Mouse (Mus musculus) gastrocnemius, postnatal 4 days (tissue): ENCODE data around the gene Pts. TPM values are rescaled to one million over a fixed set of nuclear protein-coding genes. Genes with fewer than 3 reads are reported as not detected.

Experiments used
- DNase-seq, 2 experiments: peaks; one replicate each; pipeline ENCODE4 v3.0.0; 2021 to 2022; ENCODE audit warnings: low spot score in 2 of 2, mixed read lengths in 2 of 2
- total RNA-seq, 2 experiments: library from RNA; stranded (reverse); gene quantifications; 2 replicates each; pipeline ENCODE4 v1.2.3; 2021

Pts gene
- total RNA-seq, 2 experiments from 2014 or later: 21.0 to 24.0 TPM

DNA sequence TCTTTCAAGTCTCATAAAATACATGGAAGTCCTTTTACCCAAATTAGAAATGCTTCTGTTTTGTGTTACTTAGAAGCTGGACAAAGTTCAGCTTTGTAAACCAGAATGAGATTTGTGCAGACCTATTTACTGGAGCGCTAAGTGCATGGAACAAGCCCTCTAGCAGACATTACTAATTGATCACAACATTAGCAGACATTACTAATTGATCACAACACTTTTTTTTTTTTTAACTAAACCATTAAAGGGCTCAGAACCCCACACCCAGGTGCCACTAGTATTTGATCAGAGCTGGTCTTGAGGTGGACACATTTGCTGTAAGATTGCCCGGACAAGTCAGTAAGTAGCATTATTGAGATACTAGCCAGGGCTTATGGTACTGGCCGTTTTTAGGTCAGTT, 5.3 kb upstream of the Pts start:
- DNase-seq: no peak

DNA sequence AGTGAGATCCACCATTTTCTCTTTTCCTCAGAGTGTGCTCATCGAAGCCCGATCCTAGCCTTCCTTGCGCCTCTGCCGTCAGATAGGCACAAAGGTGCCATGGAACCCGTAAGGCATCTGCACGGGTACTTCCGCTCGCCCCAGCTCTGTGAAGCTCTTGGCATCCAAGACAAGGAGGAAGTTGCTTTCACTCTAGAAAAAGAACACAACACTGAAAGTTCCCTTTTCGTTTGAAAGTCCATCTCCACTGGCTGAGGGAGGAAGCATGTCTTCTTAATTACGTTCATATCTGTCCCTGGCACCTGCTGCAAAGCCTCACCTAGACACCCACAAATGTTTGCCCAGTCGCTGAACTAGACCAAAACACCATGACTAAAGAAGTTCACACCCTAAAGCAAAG, 4.8 kb upstream of the Pts start:
- DNase-seq: no peak

DNA sequence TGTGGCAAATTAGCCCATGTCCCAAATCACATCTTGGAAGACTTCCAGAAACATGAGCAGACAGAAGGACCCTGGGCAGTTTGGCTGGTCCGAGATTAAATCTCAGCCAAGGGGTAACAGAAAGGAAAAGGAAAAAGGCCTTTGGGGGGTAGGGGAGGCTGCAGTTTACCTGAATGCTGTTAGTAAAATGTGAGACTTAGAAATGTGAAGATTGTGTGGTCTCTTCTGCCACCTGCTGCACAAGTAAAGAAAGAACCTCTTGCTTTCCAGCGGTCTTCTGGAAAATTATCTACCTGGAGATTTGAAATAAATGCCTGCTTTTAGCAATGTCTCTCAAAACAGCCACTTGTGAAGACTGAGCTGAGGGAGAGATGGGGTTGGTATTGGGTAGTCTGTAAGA, 2.4 kb upstream of the Pts start:
- DNase-seq: no peak

DNA sequence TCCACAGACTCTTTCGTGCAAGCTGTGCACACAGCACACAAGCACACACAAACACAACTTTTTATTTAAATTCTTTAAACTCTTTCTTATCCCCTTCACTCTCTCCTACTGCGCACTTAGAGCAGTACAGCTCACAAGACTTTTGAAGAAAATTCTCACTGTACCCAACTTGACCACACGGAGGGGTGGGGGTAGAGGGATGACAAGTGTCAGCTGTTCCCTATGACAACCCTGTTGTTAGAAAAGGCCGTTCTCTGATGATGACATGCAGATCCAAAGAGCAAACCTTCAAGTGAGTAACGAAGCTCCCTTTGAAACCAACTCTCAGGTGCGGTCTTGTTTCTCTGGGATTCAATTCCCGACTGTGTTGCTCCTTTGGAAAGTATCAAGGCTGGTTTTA, 664 bp downstream of the Pts start:
- no peak for DNase-seq

DNA sequence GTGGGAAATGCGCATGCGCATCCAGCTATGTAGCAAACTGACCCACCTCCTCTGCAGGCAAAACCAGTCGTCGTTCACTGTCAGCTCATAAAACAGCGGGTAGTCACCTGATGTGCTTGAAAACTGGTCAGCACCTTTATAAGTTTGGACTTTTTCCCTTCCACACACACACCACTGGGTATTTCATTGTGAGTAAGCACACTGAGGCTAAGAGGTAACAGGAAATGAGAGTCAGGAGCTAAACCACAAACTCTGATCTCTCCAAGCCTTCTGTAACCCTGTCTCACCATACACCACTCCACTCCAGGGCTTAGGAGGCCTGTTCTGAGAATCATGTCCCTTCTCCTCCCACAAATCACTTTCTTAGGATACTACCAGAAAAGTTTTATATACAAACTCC, 2.9 kb downstream of the Pts start:
- DNase-seq: no peak

DNA sequence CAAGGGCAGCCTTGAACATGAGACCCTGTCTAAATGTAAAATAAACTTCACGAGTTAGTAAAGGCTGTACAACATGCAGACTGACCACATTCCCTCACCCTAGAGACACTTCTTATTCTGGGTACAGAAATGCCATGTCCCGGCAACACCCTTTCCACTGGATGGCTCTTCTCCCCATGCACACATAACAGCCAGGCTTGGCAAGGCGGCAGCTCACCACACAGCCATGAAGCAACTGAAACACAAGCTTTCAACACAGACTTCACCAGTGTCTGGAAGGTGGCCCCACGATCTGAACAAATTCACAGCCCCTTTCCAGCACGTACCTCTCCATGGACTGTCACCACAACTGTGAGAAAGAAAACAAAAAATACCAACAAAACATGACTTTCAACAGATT, 3.6 kb downstream of the Pts start:
- DNase-seq: no peak

DNA sequence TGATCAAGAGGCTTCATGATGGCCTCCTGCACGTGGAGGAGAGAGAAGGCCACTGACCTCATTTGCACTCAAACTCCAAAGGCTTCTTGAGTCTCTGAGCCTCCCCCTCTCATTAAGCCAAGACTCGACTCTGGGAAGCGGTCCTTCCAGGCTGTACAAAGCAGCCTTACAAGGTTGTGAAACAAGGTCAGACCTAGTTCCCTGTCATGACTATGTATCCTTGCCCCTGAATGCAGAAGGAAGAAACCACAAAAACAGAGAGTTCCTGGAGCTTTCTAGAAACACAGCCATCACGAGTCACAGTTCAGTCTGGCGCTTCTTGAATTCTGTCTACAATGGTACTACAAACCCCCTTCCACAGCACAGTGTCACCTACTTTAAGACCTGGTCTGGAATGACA, 6.0 kb downstream of the Pts start:
- no peak for DNase-seq

DNA sequence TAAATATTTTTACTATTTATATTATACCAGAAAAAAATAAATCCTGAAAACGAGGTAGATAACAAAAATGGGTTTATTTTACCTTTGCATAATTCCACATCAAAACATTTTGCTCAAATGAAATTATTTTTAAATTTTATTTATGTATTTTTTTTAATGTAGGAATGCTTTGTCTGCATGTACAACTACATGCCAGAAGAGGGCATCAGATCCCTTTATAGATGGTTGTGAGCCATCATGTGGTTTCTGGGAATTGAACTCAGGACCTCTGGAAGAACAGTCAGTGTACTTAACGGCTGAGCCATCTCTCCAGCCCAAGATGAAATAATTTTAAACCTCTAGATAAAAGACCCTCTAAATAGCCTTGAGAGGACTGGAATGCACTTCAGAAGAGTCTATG, 7.0 kb downstream of the Pts start:
- DNase-seq: no peak

DNA sequence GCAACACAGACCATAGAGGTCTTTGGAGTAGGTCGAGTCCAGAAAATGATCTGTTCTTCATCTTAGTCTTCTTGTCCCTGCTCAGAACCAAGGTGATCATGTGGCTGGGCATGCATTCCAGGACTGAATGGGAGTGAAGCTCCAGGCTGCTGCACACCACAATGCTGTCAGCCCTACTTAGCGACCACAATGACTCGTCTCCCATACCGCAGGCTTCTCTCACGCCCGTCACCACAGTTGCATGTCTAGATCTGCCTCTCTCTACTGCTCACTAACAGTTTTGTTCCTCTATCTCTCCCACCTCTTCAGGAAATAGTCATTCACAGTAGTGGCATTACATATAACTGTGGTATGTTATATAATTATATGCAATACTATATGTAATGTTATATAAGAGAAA, 7.8 kb downstream of the Pts start:
- DNase-seq: no peak

DNA sequence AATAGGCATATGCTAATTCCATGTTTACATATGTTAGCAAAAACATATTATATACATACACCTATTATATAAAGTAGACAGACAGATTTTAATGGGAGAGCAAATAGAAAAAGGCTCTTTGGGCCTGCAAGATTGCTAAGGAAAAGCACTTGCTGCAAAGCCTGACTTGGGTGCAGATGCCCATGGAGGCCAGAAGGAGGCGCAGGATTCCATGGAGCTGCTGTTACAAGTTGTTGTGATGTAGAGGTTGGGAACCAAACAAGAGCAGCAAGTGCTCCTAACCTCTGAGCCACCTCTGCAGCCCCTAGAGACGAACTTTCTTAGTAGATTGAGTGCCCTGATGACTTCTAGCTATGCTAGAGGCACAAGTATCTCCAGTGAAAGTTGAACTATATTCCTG, 9.7 kb downstream of the Pts start:
- DNase-seq: no peak

DNA sequence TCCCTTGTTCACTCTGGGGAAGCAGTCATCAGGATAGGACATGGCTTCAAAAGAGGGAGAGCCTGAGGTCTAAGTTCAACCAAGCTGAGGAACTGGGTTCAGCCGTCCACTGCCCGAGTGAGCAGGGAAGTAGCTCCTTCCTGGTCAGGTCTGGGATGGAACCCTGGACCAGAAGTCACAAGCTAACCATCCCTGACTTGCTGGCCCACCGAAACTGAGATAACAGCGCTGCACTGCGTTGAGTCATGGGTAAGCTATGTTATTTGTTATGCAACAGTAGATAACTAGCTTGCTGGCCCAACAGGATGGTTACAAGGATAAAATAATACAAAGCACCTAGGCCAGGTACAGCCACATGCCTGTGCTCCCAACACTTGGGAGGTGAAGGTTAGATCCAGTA, 13.1 kb downstream of the Pts start:
- no peak for DNase-seq

DNA sequence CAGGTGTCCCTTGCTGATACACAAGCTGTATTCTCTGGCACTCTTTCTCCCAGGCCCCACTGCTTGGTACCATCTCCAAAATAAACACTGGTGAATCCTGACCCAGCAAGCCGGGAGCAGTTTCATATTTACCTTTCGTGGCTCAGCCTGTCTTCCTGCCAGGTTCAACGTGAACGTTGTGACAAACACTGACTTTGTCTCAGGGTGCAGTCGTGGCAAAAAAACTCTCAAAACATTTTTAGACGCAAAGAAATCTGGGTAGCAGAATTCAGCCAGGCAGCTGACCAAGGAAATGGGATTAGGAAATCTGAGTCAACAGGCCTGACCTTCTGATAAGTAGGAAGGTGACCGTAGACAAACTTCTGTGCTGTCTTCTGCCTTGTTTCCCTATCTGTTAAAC, 21.0 kb downstream of the Pts start:
- no peak for DNase-seq

DNA sequence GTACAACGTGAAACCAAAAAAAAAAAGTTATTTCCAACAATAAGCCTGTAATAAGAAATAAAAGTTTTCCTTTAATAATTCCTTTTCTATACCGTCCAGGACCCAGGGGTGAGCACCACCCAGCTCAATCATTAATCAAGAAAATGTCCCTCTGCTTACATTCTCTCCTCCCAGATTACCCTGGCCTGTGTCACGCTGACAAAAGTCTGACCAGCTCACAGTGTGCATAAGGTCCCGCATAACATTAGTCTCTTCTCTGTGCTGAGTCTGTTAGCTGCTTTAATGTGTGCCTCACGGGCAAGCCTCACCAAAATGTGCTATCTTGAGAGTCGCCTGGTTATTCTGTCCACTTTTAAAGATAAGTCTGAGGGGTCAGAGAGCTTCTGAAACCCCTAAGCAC, 23.1 kb downstream of the Pts start:
- no peak for DNase-seq

DNA sequence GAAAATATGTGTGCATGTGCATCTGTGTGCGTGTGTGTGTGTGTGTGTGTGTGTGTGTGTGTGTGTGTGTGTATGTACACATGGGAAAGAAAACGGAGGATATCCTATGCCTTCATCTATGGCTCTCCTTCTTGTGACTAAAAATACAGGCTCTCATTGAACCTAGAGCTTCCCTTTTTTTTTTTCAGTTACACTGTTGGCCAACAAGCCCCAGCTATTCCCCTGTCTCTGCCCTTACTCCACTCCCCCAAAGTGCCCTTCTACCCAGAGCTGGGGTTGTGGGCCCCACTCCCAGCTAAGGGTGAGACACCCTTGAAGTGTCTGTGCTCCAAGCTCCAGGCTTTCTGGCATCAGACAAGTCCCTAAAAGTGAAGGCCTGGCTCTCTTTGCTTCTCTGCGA, 25.6 kb downstream of the Pts start:
- no peak for DNase-seq

DNA sequence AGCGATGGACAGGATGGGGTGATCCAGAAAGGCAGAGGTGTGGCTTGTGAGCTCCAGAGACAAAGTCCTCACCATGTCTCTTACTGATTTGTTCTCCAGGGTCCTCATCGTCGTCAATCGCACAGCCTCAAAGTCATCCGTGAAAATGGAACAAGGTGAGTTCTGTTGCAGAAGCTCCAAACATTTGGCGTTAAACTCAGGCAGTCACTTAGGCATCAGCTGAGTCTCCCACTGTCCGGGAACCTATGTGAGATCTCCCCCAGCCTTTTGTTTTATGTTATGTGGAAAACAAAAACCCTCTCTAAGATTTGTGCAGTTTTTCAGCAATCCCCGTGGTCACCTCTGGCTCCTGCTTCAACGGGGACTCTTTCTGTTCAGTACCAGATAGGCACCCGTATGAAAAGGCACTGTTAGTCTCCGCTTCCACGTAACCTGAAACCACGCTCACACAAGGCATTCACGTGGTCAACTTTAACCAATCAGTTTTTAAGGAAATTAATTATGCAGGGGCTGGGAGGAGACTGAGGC, 27.5 kb downstream of the Pts start:
- no peak for DNase-seq

DNA sequence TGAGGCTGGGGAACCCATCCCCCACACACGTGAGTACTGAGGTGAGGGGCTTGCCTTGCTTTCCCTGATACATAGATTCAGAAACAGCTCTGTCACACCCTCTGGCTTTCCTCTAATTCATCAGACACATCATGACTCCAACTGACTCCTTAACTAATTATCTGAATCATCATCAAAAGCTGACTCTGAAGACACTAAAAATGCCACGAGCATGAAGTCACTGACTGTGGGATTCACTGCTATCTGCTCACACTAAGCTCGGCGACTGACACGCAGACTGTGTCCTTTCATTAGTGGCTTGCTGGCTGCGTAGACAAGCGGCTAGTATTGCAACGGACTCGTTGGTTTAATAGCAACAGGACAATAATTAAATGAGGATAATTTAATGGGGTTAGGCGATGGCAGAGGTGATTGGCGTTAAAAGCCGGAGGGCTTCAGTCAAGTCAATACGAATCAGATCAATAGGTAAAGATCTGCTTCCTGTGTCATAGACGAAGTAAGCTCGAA, 28.0 kb downstream of the Pts start:
- no peak for DNase-seq

DNA sequence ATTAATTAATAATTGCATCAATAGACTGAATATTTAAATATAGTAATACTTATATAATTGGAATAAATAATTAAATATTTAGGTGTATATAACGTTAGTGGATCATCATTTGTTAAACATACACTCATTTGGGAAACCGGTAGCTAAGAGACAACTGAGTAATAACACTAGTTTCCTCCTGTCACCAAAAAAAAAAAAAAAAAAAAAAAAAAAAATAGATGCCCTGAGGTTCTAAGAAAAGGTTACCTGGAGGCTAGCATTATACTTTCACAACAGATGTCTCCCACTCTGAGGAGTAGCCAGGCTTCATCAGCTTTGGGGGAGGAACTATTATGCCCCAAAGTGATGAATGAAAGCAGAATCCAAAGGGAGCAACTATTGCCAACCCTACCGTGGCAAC, 28.7 kb downstream of the Pts start:
- DNase-seq: no peak

DNA sequence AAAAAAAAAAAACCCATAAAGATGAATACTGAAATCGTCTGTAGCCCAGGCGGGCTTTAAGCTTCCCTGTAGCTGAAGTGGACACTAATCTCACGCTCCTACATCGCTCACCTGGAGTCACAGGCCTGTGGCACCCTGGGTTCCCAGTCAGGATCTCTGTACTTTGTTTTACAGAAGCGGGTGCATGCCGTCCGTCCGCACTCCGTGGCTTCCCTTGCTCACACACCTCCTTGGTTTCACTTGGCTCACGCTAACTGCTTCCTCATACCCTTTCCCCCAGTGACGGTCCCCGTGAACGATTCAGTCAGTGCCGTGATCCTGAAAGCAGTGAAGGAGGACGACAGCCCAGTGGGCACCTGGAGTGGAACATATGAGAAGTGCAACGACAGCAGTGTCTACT, 29.7 kb downstream of the Pts start:
- no peak for DNase-seq

DNA sequence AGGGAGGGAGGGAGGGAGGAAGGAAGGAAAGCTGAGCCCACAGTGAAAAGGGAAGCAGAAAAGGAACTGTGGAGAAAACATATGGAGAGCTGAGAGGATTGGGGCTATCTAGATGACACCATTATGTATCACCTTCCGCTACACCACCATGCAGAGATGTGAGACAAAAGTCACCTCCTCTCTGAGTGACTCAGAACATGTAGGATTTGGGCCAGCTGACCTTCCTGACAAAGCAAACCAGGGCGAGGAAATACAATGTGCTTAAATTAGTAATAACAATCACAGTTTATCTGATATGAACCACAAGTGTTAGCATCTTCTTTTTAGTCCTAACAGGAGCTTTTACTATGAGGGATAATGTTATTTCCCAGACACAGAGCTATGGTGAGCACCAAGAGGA, 31.0 kb downstream of the Pts start:
- DNase-seq: no peak

DNA sequence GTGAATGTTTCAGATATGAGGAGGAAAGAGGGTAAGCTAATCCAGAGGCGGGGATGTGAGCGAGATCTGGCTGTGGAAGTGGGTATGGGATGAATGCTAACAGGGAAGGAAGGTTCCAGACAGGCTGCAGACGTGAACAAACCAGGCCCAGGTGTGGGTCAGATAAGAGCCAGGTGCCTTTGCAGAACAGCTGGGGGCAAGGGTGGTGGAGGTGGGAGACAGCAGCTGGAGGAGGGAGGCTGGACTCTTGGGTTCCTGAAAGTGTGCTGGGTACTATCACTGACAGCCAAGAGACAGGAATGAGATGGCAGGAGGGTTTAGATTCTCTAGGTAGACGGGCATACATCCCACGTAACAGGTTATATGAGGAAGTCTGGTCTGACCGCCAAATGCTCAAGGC, 31.4 kb downstream of the Pts start:
- DNase-seq: no peak

DNA sequence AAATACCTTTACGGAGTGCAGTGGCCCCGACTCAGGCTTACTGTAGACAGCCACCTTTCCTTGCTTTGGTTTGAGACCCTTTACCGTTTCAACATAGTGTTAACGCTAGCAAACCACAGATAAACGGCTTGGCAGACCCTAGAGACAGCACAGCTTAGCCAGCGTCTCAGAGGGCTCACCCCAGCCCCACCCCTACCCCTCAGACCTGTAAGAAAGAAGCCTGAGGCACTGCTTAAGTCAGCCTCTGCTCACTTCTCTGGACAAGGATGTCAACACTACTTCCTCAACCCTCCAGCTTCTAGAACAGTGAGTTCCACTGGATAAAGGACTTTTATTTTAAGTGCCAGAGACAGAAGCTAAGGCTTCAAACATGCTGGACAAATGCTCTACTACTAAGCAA, 32.0 kb downstream of the Pts start:
- no peak for DNase-seq

DNA sequence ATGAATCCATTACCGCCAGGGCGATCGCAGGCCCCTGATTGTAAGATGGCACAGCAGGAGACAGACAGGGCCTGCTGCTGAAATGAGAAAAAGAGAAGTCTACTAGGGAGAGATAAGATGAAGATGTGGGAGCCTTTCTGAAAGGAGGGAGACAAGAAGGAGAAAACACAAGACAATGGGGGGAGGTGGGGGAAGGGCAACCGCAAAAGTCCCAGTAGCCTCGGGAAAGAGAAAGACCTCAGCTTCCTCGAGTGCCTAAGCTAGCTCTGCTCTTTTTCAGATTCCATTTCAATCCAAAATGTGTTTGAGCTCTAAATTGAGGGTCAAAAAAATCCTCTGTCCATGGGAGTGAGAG, 32.4 kb downstream of the Pts start:
- DNase-seq: no peak

DNA sequence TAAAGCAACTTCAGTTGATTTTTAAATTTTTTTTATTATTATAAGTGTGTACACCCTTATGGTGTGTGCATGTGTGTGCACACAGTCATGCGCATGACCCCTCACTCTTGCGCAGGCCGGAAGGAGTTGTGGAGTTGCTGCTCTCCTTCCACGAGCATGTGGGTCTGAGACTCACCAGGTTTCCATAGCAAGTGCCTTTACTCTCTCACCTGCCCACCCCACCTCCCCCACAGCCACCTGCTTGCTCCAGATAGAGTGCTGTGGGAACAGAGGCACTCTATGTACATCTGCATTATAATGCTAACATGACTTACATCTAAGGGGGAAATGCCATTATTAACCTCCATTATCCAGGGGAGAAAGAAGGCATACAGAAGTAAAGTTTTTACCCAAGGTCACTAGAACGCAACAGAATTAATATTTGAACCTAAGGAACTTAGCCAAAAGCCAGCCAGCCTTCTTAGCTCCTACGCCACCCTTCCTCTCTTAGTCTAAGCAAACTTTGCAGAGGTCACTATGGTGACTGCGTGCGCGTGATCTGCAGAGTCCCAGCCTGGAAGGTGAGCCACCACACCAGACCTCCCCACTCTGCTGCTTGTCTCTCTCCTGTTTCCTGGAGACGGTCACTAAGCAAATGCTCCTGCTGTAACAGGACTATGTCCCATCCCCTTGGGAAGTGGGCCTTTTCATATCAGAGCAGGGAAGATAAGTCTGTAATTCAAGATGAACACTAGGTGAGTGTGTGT, 32.9 kb downstream of the Pts start:
- no peak for DNase-seq

DNA sequence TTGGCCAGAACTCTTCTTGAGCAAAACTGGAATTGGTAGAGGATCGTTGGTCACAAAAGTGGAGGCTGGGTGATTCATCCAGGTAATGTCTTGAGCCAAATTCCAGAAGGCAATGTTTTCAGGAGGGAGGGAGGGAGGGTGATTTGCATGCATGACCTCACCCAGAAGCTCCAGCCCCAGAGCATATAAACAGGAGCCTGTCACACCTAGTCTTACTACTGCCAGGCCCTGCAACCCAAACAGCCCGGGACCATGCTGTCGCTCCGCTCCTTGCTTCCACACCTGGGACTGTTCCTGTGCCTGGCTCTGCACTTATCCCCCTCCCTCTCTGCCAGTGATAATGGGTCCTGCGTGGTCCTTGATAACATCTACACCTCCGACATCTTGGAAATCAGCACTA, 34.2 kb downstream of the Pts start, which contains the start of gene Plet1:
TSS of gene Plet1 (plus strand) at position 215 of the 400 bp plus-strand sequence.
- DNase-seq: no peak
